In the genomic region with DNA sequence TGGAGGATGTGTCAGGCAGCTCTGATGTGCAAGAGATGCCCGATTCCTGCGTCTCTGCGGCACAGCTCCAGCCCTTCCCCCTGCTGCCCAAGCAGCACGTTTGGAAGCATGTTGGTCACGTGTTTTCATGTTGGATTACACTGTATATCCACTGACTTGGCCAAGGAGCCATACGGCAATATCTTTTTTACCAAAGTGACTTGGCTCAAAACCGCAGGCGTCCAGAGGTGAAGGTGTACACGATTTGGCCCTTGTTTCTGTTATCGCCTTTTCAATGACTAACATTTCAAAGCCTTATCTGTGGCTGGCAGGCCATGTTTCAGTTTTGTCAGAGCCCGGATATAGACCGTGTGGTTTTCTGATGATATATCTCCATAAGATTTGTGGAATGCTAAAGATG, we compare ENCODE assay signal across 14 mouse cellular contexts.
DNase-seq lines count a peak whose midpoint lies in the region; ATAC-seq and TF ChIP-seq lines count a peak whose summit lies in the region.
"Had no signal": no experiment of that assay in that cellular context is flagged by ENCODE, and none has a peak within 500 bp of the region (broad histone marks: within the 10 kb centered on the region; RNA-seq: fewer than 3 reads in every experiment).

No protein-coding gene starts in this region.

- WGBS in kidney, postnatal 0 days: 67% methylated on average over 12 of the region's 12 CpGs
- 62% methylated on average over 12 of the region's 12 CpGs for WGBS in embryonic facial prominence, embryonic 14.5 days
- 47% methylated on average over 12 of the region's 12 CpGs for WGBS in limb, embryonic 13.5 days

- H3K9me3 ChIP-seq in kidney, postnatal 0 days (replicated peaks; ENCODE audit: low read length): no peaks in the 10 kb centered on the region
- H3K9me3 ChIP-seq in embryonic facial prominence, embryonic 14.5 days (ENCODE audit: control insufficient read depth, low read length): no peaks in the 10 kb centered on the region
- no peaks in the 10 kb centered on the region for H3K9me3 ChIP-seq in limb, embryonic 13.5 days
- H3K9me3 ChIP-seq: liver, embryonic 13.5 days had no signal

- no peak overlapping the region for H3K4me3 ChIP-seq in kidney, postnatal 0 days (replicated peaks; ENCODE audit: low read depth, low read length)
- no peak overlapping the region for H3K4me3 ChIP-seq in embryonic facial prominence, embryonic 14.5 days (ENCODE audit: low read depth, low read length)
- no peak overlapping the region for H3K4me3 ChIP-seq in limb, embryonic 13.5 days
- H3K4me3 ChIP-seq: liver, embryonic 13.5 days had no signal

- 0 out of 2 replicates have a peak overlapping the region, but pooled peaks have one; percentile 2 for H3K4me2 ChIP-seq in kidney, postnatal 0 days (ENCODE audit: low read length)
- no peak overlapping the region for H3K4me2 ChIP-seq in embryonic facial prominence, embryonic 14.5 days (ENCODE audit: low read depth, low read length)
- H3K4me2 ChIP-seq in limb, embryonic 13.5 days (replicated peaks): peak overlapping the region; percentile 23
- H3K4me2 ChIP-seq: liver, embryonic 13.5 days had no signal

- no peak overlapping the region for H3K27ac ChIP-seq in kidney, postnatal 0 days
- H3K27ac ChIP-seq in embryonic facial prominence, embryonic 14.5 days (replicated peaks; ENCODE audit: low read depth, low read length): no peak overlapping the region
- H3K27ac ChIP-seq in limb, embryonic 13.5 days: no peak overlapping the region
- H3K27ac ChIP-seq: liver, embryonic 13.5 days had no signal

- H3K4me1 ChIP-seq in kidney, postnatal 0 days (replicated peaks; ENCODE audit: insufficient read depth, low read length): no peaks in the 10 kb centered on the region
- H3K4me1 ChIP-seq in embryonic facial prominence, embryonic 14.5 days (ENCODE audit: control insufficient read depth, insufficient read depth, low read length): no peaks in the 10 kb centered on the region
- peaks cover 7% of the 10 kb centered on the region; the same call in 1 of the 2 replicates for H3K4me1 ChIP-seq in limb, embryonic 13.5 days
- H3K4me1 ChIP-seq: liver, embryonic 13.5 days had no signal

- H3K36me3 ChIP-seq in kidney, postnatal 0 days (ENCODE audit: insufficient read depth, low read length): no peaks in the 10 kb centered on the region
- H3K36me3 ChIP-seq in embryonic facial prominence, embryonic 14.5 days (ENCODE audit: control insufficient read depth, insufficient read depth, low read length): no peaks in the 10 kb centered on the region
- H3K36me3 ChIP-seq in limb, embryonic 13.5 days: no peaks in the 10 kb centered on the region
- H3K36me3 ChIP-seq: liver, embryonic 13.5 days had no signal

- peak; percentile 23 to 35 for DNase-seq in cerebellum, postnatal 14 days
- no peak for DNase-seq in cerebellum, adult 9-11 months
- no peak for DNase-seq in kidney, postnatal 0 days (ENCODE audit: low spot score)
- DNase-seq in kidney, postnatal 25 days: no peak
- peak; percentile 3 for DNase-seq in embryonic facial prominence, embryonic 14.5 days (ENCODE audit: low spot score)
- DNase-seq in frontal cortex, adult 2 months (ENCODE audit: extremely low spot score in 1 of 2, low spot score in 1 of 2): no peak
- DNase-seq in layer of hippocampus, postnatal 14 days (ENCODE audit: low spot score in 2 of 2): no peak
- DNase-seq: B cell, adult 2 months; gastrocnemius, postnatal 10 days; liver, embryonic 13.5 days; thymus, adult 18-20 months had no signal

- TF ChIP-seq CTCF in kidney, postnatal 0 days (IDR thresholded peaks at IDR 0.05; ENCODE audit: low read depth): no peak

- ATAC-seq in kidney, postnatal 0 days (replicated peaks; ENCODE audit: low FRiP score, low read depth): no peak
- no peak for ATAC-seq in embryonic facial prominence, embryonic 14.5 days (ENCODE audit: low read depth)
- ATAC-seq in limb, embryonic 13.5 days (ENCODE audit: low FRiP score, low read depth): no peak; the same call in 1 of the 2 replicates
- ATAC-seq: activated CD4-positive, CD25-positive, alpha-beta regulatory T cell, adult 4 months; hindbrain, embryonic 16.5 days had no signal

- no peaks in the 10 kb centered on the region for H3K27me3 ChIP-seq in kidney, postnatal 0 days (ENCODE audit: insufficient read depth, low read length)
- H3K27me3 ChIP-seq in embryonic facial prominence, embryonic 14.5 days (replicated peaks; ENCODE audit: control insufficient read depth, insufficient read depth, low read length): no peaks in the 10 kb centered on the region; the same call in 1 of the 2 replicates
- H3K27me3 ChIP-seq in limb, embryonic 13.5 days: peaks cover 16% of the 10 kb centered on the region
- H3K27me3 ChIP-seq: liver, embryonic 13.5 days had no signal

- no peak overlapping the region for H3K9ac ChIP-seq in kidney, postnatal 0 days (ENCODE audit: low read depth, low read length)
- H3K9ac ChIP-seq in embryonic facial prominence, embryonic 14.5 days (ENCODE audit: low read depth, low read length): no peak overlapping the region
- no peak overlapping the region for H3K9ac ChIP-seq in limb, embryonic 13.5 days
- H3K9ac ChIP-seq: liver, embryonic 13.5 days had no signal

Comparison
In these comparisons a context has a peak if more than half of its experiments do, and no peak if none do; other contexts are left out.
1. DNase-seq: peak in cerebellum, postnatal 14 days (2 of 2) and embryonic facial prominence, embryonic 14.5 days (single experiment); none in cerebellum, adult 9-11 months (single experiment), kidney, postnatal 0 days (single experiment), kidney, postnatal 25 days (0 of 2), frontal cortex, adult 2 months (0 of 2) and layer of hippocampus, postnatal 14 days (0 of 2).